ENCODE assay signal across 9 mouse cellular contexts in the genomic region with DNA sequence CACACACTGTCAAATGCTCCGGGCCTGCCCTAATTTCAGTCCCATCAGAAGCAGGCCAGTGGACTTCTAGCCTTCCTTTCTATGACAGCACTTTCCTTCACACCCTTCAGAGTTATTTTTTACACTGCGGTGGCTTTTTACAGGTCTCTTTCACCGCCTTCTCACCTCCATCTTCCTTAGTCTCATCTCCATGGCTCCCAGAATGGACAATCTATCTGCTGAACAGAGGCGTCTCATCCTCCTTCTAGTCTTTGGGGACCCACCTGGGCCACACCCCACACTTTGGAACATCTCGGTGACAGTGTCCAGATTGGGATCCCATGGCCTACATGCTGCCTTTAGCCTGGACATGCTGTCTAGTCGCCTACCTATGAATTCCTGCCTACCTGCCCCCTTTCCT. TPM values are rescaled to one million over a fixed set of nuclear protein-coding genes. Genes with fewer than 3 reads are reported as not detected.
A peak's percentile ranks its signal among the peaks of the same experiment; 100 is the strongest.
DNase-seq lines count a peak whose midpoint lies in the region; ATAC-seq and TF ChIP-seq lines count a peak whose summit lies in the region.
"Had no signal": no experiment of that assay in that cellular context is flagged by ENCODE, and none has a peak within 500 bp of the region (broad histone marks: within the 10 kb centered on the region; RNA-seq: fewer than 3 reads in every experiment).

No protein-coding gene starts in this region.

- 55% methylated on average over 6 of the region's 6 CpGs for WGBS in heart, embryonic 16.5 days
- WGBS in forebrain, postnatal 0 days, result 79% methylated on average over 6 of the region's 6 CpGs
- WGBS in liver, embryonic 16.5 days (ENCODE audit: insufficient replicate concordance), result 51% methylated on average over 6 of the region's 6 CpGs

- H3K36me3 ChIP-seq in heart, embryonic 16.5 days (ENCODE audit: control insufficient read depth, insufficient read depth), result no peaks in the 10 kb centered on the region
- no peaks in the 10 kb centered on the region for H3K36me3 ChIP-seq in ES-Bruce4 (ENCODE audit: control insufficient read depth, insufficient read depth, low read length, poor library complexity, severe bottlenecking)
- H3K36me3 ChIP-seq in forebrain, postnatal 0 days (ENCODE audit: insufficient read depth), result no peaks in the 10 kb centered on the region
- no peaks in the 10 kb centered on the region for H3K36me3 ChIP-seq in liver, embryonic 16.5 days (ENCODE audit: control insufficient read depth, insufficient read depth)

- no peak for TF ChIP-seq EP300 in ES-Bruce4 (IDR thresholded peaks at IDR 0.05; ENCODE audit: insufficient read depth, low read depth, low read length)

- no peak for TF ChIP-seq POLR2A in ES-Bruce4 (IDR thresholded peaks at IDR 0.05; ENCODE audit: insufficient read depth, low read length)

- ATAC-seq in heart, embryonic 16.5 days (replicated peaks; ENCODE audit: extremely low read depth, insufficient read depth, low FRiP score), result no peak
- ATAC-seq in forebrain, postnatal 0 days, result no peak
- ATAC-seq in liver, embryonic 16.5 days (ENCODE audit: low read depth), result no peak
- ATAC-seq in frontal cortex, adult (ENCODE audit: low TSS enrichment), result no peak

- H3K27me3 ChIP-seq in heart, embryonic 16.5 days (ENCODE audit: control insufficient read depth, insufficient read depth, low read length), result no peaks in the 10 kb centered on the region
- no peaks in the 10 kb centered on the region for H3K27me3 ChIP-seq in ES-Bruce4 (ENCODE audit: control insufficient read depth, insufficient read depth, low read length, poor library complexity, severe bottlenecking)
- no peaks in the 10 kb centered on the region for H3K27me3 ChIP-seq in forebrain, postnatal 0 days (ENCODE audit: insufficient read depth, low read length)
- H3K27me3 ChIP-seq in liver, embryonic 16.5 days (ENCODE audit: control insufficient read depth, insufficient read depth, low read depth, low read length), result peaks cover 6% of the 10 kb centered on the region; the same call in 1 of the 2 replicates

- DNase-seq in heart, postnatal 36 days, result no peak
- DNase-seq in forebrain, postnatal 0 days, result no peak
- DNase-seq in cerebellum, adult 11-12 months, result no peak
- no peak for DNase-seq in gastrocnemius, postnatal 14 days
- DNase-seq: cerebellum, adult 8-10 months had no signal

- H3K4me1 ChIP-seq in heart, embryonic 16.5 days (ENCODE audit: control insufficient read depth, insufficient read depth, low read length), result peaks cover 8% of the 10 kb centered on the region; the same call in 1 of the 2 replicates
- peaks cover 5% of the 10 kb centered on the region for H3K4me1 ChIP-seq in ES-Bruce4 (ENCODE audit: control insufficient read depth, insufficient read depth, low read length)
- H3K4me1 ChIP-seq in forebrain, postnatal 0 days (ENCODE audit: insufficient read depth), result no peaks in the 10 kb centered on the region
- H3K4me1 ChIP-seq in liver, embryonic 16.5 days (ENCODE audit: control insufficient read depth, low read depth, low read length), result peaks cover 3% of the 10 kb centered on the region

- H3K4me3 ChIP-seq in heart, embryonic 16.5 days (ENCODE audit: low read length), result peak overlapping the region; percentile 45
- H3K4me3 ChIP-seq in ES-Bruce4 (ENCODE audit: low read depth, low read length), result peak overlapping the region; percentile 52
- H3K4me3 ChIP-seq in forebrain, postnatal 0 days (ENCODE audit: low read depth, low read length), result 0 out of 2 replicates have a peak overlapping the region, but pooled peaks have one; percentile 0
- peak overlapping the region; percentile 2; the same call in 1 of the 2 replicates for H3K4me3 ChIP-seq in liver, embryonic 16.5 days (ENCODE audit: low read depth, low read length)

- no peak for TF ChIP-seq CTCF in ES-Bruce4 (IDR thresholded peaks at IDR 0.05; ENCODE audit: low read depth, low read length)
- TF ChIP-seq CTCF in forebrain, postnatal 0 days (IDR thresholded peaks at IDR 0.05; ENCODE audit: low read depth), result no peak

- peak overlapping the region; percentile 67 for H3K4me2 ChIP-seq in heart, embryonic 16.5 days (ENCODE audit: low read depth, low read length)
- H3K4me2 ChIP-seq in forebrain, postnatal 0 days (ENCODE audit: low read depth), result peak overlapping the region; percentile 30
- peak overlapping the region; percentile 35; the same call in 1 of the 2 replicates for H3K4me2 ChIP-seq in liver, embryonic 16.5 days (ENCODE audit: low read depth, low read length)

- peak overlapping the region; percentile 56; the same call in 1 of the 2 replicates for H3K9ac ChIP-seq in heart, embryonic 16.5 days (ENCODE audit: low read length)
- H3K9ac ChIP-seq in ES-Bruce4 (ENCODE audit: low read depth, poor library complexity, severe bottlenecking), result peak overlapping the region; percentile 8; the same call in 1 of the 2 replicates
- H3K9ac ChIP-seq in forebrain, postnatal 0 days, result no peak overlapping the region
- no peak overlapping the region for H3K9ac ChIP-seq in liver, embryonic 16.5 days (ENCODE audit: low read depth, low read length)

- no peak overlapping the region for H3K27ac ChIP-seq in heart, embryonic 16.5 days (ENCODE audit: low read length)
- H3K27ac ChIP-seq in ES-Bruce4 (ENCODE audit: insufficient read depth, low read length), result no peak overlapping the region
- H3K27ac ChIP-seq in forebrain, postnatal 0 days (ENCODE audit: low read depth, low read length), result no peak overlapping the region
- no peak overlapping the region for H3K27ac ChIP-seq in liver, embryonic 16.5 days (ENCODE audit: low read length)

- intact Hi-C loops in heart, postnatal 36 days (cut with DNase I), result loop anchor here (10.0 kb wide), 1 partner anchor 116 kb away; no protein-coding TSS in a partner anchor
- intact Hi-C loops in gastrocnemius, postnatal 14 days (cut with DNase I; ENCODE audit: low total_unique reads), result no loop called here

- no peaks in the 10 kb centered on the region for H3K9me3 ChIP-seq in heart, embryonic 16.5 days (replicated peaks; ENCODE audit: control insufficient read depth, low read length)
- no peaks in the 10 kb centered on the region for H3K9me3 ChIP-seq in ES-Bruce4 (replicated peaks; ENCODE audit: control insufficient read depth, insufficient read depth, low read length, poor library complexity, severe bottlenecking)
- H3K9me3 ChIP-seq in forebrain, postnatal 0 days (ENCODE audit: low read length), result no peaks in the 10 kb centered on the region
- H3K9me3 ChIP-seq in liver, embryonic 16.5 days (replicated peaks; ENCODE audit: control insufficient read depth, low read length), result no peaks in the 10 kb centered on the region

RNA-seq across cellular contexts. Expression of a gene that starts 0.6 kb away (rescaled TPM):
- 2.7 and 3.3 TPM in 2 replicates for polyA plus RNA-seq in heart, embryonic 16.5 days (2015; fragmentation: Nextera tagmentation; extraction: Ambion mirVana)
- 1 to 10 TPM in 1 of 2 experiments, under 1 TPM in 1; 1.00 to 1.8 TPM for total RNA-seq in heart, postnatal 36 days (2021)
- 1.2 and 5.1 TPM in 2 replicates for polyA plus RNA-seq in ES-Bruce4 (2011; ENCODE audit: insufficient read depth, insufficient read length, low read depth, missing spikeins)
- 0.86 and 2.2 TPM in 2 replicates for total RNA-seq in forebrain, postnatal 0 days (2014; rRNA removed)
- polyA plus RNA-seq in forebrain, postnatal 0 days (2015; fragmentation: Nextera tagmentation; extraction: Ambion mirVana), result 1.9 and 2.7 TPM in 2 replicates
- 0.08 and 0.13 TPM in 2 replicates for polyA plus RNA-seq in liver, embryonic 16.5 days (2015; fragmentation: Nextera tagmentation; extraction: Ambion mirVana)
- 1 to 10 TPM; 1.0 to 1.7 TPM for total RNA-seq in gastrocnemius, postnatal 14 days (2021)

RNA-seq across cellular contexts. Expression of a gene that starts 47.1 kb away (rescaled TPM):
- 2.1 and 2.6 TPM in 2 replicates for polyA plus RNA-seq in heart, embryonic 16.5 days (2015; fragmentation: Nextera tagmentation; extraction: Ambion mirVana)
- under 1 TPM; 0.78 to 0.98 TPM for total RNA-seq in heart, postnatal 36 days (2021)
- 10.3 and 11.8 TPM in 2 replicates for polyA plus RNA-seq in ES-Bruce4 (2011; ENCODE audit: insufficient read depth, insufficient read length, low read depth, missing spikeins)
- total RNA-seq in forebrain, postnatal 0 days (2014; rRNA removed), result 1.5 and 2.5 TPM in 2 replicates
- 1.5 and 2.4 TPM in 2 replicates for polyA plus RNA-seq in forebrain, postnatal 0 days (2015; fragmentation: Nextera tagmentation; extraction: Ambion mirVana)
- polyA plus RNA-seq in liver, embryonic 16.5 days (2015; fragmentation: Nextera tagmentation; extraction: Ambion mirVana), result 1.3 and 1.7 TPM in 2 replicates
- total RNA-seq in gastrocnemius, postnatal 14 days (2021), result 1 to 10 TPM; 1.7 to 2.1 TPM

Comparison
In these comparisons a context has a peak if more than half of its experiments do, and no peak if none do; other contexts are left out.
1. H3K4me3 ChIP-seq: peak in every context shown above with its lines; median percentile 52 in ES-Bruce4; 45 in heart, embryonic 16.5 days; 2 in liver, embryonic 16.5 days; 0 in forebrain, postnatal 0 days.
2. H3K9ac ChIP-seq: peak in heart, embryonic 16.5 days (single experiment) and ES-Bruce4 (single experiment); none in forebrain, postnatal 0 days (single experiment) and liver, embryonic 16.5 days (single experiment).
3. Peak in every context shown above with its lines, with median percentiles within 50 percentile points of each other: H3K4me2 ChIP-seq.